Mouse (Mus musculus) forebrain, postnatal 0 days (tissue): ENCODE data around the gene Fxyd7. TPM values are rescaled to one million over a fixed set of nuclear protein-coding genes. Genes with fewer than 3 reads are reported as not detected.
A peak's percentile ranks its signal among the peaks of the same experiment; 100 is the strongest.

Experiments
- ATAC-seq: fragments of 200-750 bp; cut with Nextera tagmentation; 2 replicates; pipeline ENCODE4 v1.8.0; 2017; ENCODE audit warnings: mild to moderate bottlenecking, moderate library complexity
- DNase-seq: peaks from one replicate; pipeline ENCODE4 v3.0.0-alpha.2; 2015
- H3K27ac ChIP-seq: fragments of 300-500 bp; sonication (generic); 2 replicates; pipeline ENCODE4 v1.5.1; 2014; ENCODE audit warnings: low read depth, mild to moderate bottlenecking, antibody characterized with exemption, low read length, moderate library complexity, mixed read lengths
- H3K27me3 ChIP-seq: fragments of 300-500 bp; sonication (generic); 2 replicates; pipeline ENCODE4 v1.6.1; 2014; ENCODE audit warnings: mild to moderate bottlenecking, low read length, mixed read lengths; ENCODE audit not compliant: insufficient read depth
- H3K36me3 ChIP-seq: fragments of 300-500 bp; sonication (generic); 2 replicates; pipeline ENCODE4 v1.6.1; 2014; ENCODE audit warnings: mild to moderate bottlenecking, moderate library complexity; ENCODE audit not compliant: insufficient read depth
- H3K4me1 ChIP-seq: fragments of 300-500 bp; sonication (generic); 2 replicates; pipeline ENCODE4 v1.6.1; 2014; ENCODE audit warnings: antibody characterized with exemption; ENCODE audit not compliant: insufficient read depth
- H3K4me2 ChIP-seq: fragments of 300-500 bp; sonication (generic); 2 replicates; pipeline ENCODE4 v1.6.1; 2014; ENCODE audit warnings: low read depth, mild to moderate bottlenecking, moderate library complexity
- H3K4me3 ChIP-seq: fragments of 300-500 bp; sonication (generic); 2 replicates; pipeline ENCODE4 v1.5.1; 2014; ENCODE audit warnings: low read depth, low read length, mixed read lengths
- H3K9ac ChIP-seq: fragments of 300-500 bp; sonication (generic); 2 replicates; pipeline ENCODE4 v1.6.1; 2014; ENCODE audit warnings: mild to moderate bottlenecking
- H3K9me3 ChIP-seq: fragments of 300-500 bp; sonication (generic); 2 replicates; pipeline ENCODE4 v1.6.1; 2016; ENCODE audit warnings: low read length
- CTCF ChIP-seq: sonication (generic); IDR thresholded peaks from 2 replicates; pipeline ENCODE4 v1.5.1; 2016; ENCODE audit warnings: antibody characterized with exemption, control low read depth, low read depth
- WGBS: fragments of 180-500 bp; shearing (Covaris S2); extraction: QIAGEN DNeasy Blood & Tissue Kit; methylation state at CpG from one replicate; pipeline ENCODE4 v1.1.7; 2014; 5-methylcytosine and 5-hydroxymethylcytosine counted together
- polyA plus RNA-seq: library from polyadenylated mRNA; unstranded; fragments of >200 nt; fragmentation: Nextera tagmentation; extraction: Ambion mirVana; gene quantifications from 2 replicates; pipeline ENCODE4 v1.2.1, GENCODE M21; 2015
- total RNA-seq: library from RNA; depleted of rRNA; stranded (reverse); fragments of >200 nt; gene quantifications from 2 replicates; pipeline ENCODE4 v1.2.3, GENCODE M21; 2014

The Fxyd7 gene
- total and polyA plus RNA-seq, 2 experiments from 2014 or later, result 92.0 to 231 TPM

- DNase-seq (no peak), ATAC-seq (no peak)
- Histone ChIP-seq H3K27ac (no peak overlapping the region), H3K36me3 (no peaks in the 10 kb centered on the region), H3K27me3 (peaks cover 13% of the 10 kb centered on the region; the same call in 1 of the 2 replicates), H3K4me3 (peak overlapping the region; percentile 9; the same call in 1 of the 2 replicates), H3K4me2 (peak overlapping the region; percentile 38), H3K4me1 (no peaks in the 10 kb centered on the region), H3K9me3 (no peaks in the 10 kb centered on the region), H3K9ac (peak overlapping the region; percentile 6; the same call in 1 of the 2 replicates)
- WGBS, result 5% methylated on average over 28 of the region's 28 CpGs
- TF ChIP-seq CTCF, result no peak
These were observed 9.5 kb downstream of the Fxyd7 start for GRCm38 (mm10) chr7:31041662-31042315.

- WGBS, result 41% methylated on average over 8 of the region's 8 CpGs
These were observed 10.3 kb downstream of the Fxyd7 start for GRCm38 (mm10) chr7:31041023-31041407.

GRCm38 (mm10) chr7:31040281-31041022 is 10.8 kb downstream of the Fxyd7 start:
- H3K27ac ChIP-seq, result no peak overlapping the region
- H3K9me3 ChIP-seq, result no peaks in the 10 kb centered on the region
- peaks cover 13% of the 10 kb centered on the region; the same call in 1 of the 2 replicates for H3K27me3 ChIP-seq
- no peaks in the 10 kb centered on the region for H3K4me1 ChIP-seq
- no peak for ATAC-seq
- H3K4me2 ChIP-seq, result no peak overlapping the region
- no peak for DNase-seq
- H3K36me3 ChIP-seq, result no peaks in the 10 kb centered on the region
- H3K9ac ChIP-seq, result no peak overlapping the region
- WGBS, result 85% methylated on average over 12 of the region's 12 CpGs
- H3K4me3 ChIP-seq, result no peak overlapping the region
- TF ChIP-seq CTCF, result no peak

More at GRCm38 (mm10) chr7:31041023-31041407, 10.3 kb downstream of the Fxyd7 start:
- no peak overlapping the region for H3K27ac ChIP-seq
- no peak overlapping the region for H3K4me3 ChIP-seq
- DNase-seq, result no peak
- no peak for TF ChIP-seq CTCF
- peaks cover 13% of the 10 kb centered on the region; the same call in 1 of the 2 replicates for H3K27me3 ChIP-seq
- H3K9me3 ChIP-seq, result no peaks in the 10 kb centered on the region
- H3K36me3 ChIP-seq, result no peaks in the 10 kb centered on the region
- no peak for ATAC-seq
- H3K9ac ChIP-seq, result no peak overlapping the region
- no peaks in the 10 kb centered on the region for H3K4me1 ChIP-seq
- H3K4me2 ChIP-seq, result no peak overlapping the region

- Histone ChIP-seq H3K27me3 (peaks cover 13% of the 10 kb centered on the region; the same call in 1 of the 2 replicates), H3K9me3 (no peaks in the 10 kb centered on the region), H3K4me1 (no peaks in the 10 kb centered on the region), H3K27ac (no peak overlapping the region), H3K4me2 (no peak overlapping the region), H3K4me3 (no peak overlapping the region), H3K9ac (no peak overlapping the region), H3K36me3 (no peaks in the 10 kb centered on the region)
- WGBS, result 80% methylated on average over 4 of the region's 4 CpGs
- TF ChIP-seq CTCF, result no peak
- ATAC-seq (0 out of 2 replicates have a peak, but pooled peaks have one; percentile 25), DNase-seq (no peak)
These were observed 12.3 kb downstream of the Fxyd7 start for GRCm38 (mm10) chr7:31039011-31039410.

- H3K27ac ChIP-seq, result no peak overlapping the region
- H3K9me3 ChIP-seq, result no peaks in the 10 kb centered on the region
- no peak for DNase-seq
- no peak for TF ChIP-seq CTCF
- H3K4me3 ChIP-seq, result no peak overlapping the region
- no peak for ATAC-seq
- no peak overlapping the region for H3K4me2 ChIP-seq
- H3K9ac ChIP-seq, result no peak overlapping the region
- 70% methylated on average over 2 of the region's 2 CpGs for WGBS
- H3K4me1 ChIP-seq, result no peaks in the 10 kb centered on the region
- H3K27me3 ChIP-seq, result peaks cover 7% of the 10 kb centered on the region; the same call in 1 of the 2 replicates
- H3K36me3 ChIP-seq, result no peaks in the 10 kb centered on the region
These were observed 13.6 kb downstream of the Fxyd7 start for GRCm38 (mm10) chr7:31037675-31038074.

GRCm38 (mm10) chr7:31036917-31037316 is 14.3 kb downstream of the Fxyd7 start:
- H3K9me3 ChIP-seq, result no peaks in the 10 kb centered on the region
- H3K36me3 ChIP-seq, result no peaks in the 10 kb centered on the region
- peaks cover 4% of the 10 kb centered on the region; the same call in 1 of the 2 replicates for H3K27me3 ChIP-seq
- ATAC-seq (no peak), DNase-seq (no peak)
- H3K27ac ChIP-seq, result no peak overlapping the region
- H3K9ac ChIP-seq, result no peak overlapping the region
- TF ChIP-seq CTCF, result no peak
- no peaks in the 10 kb centered on the region for H3K4me1 ChIP-seq
- no peak overlapping the region for H3K4me3 ChIP-seq
- no peak overlapping the region for H3K4me2 ChIP-seq
- 92% methylated on average over 7 of the region's 7 CpGs for WGBS

GRCm38 (mm10) chr7:31035291-31035690 is 16.0 kb downstream of the Fxyd7 start:
- WGBS, result 81% methylated on average over 11 of the region's 11 CpGs

More at GRCm38 (mm10) chr7:31035291-31035690, 16.0 kb downstream of the Fxyd7 start:
- H3K9me3 ChIP-seq, result no peaks in the 10 kb centered on the region
- H3K27me3 ChIP-seq, result no peaks in the 10 kb centered on the region
- H3K9ac ChIP-seq, result no peak overlapping the region
- DNase-seq (no peak), ATAC-seq (no peak)
- no peaks in the 10 kb centered on the region for H3K4me1 ChIP-seq
- H3K4me2 ChIP-seq, result no peak overlapping the region
- H3K36me3 ChIP-seq, result no peaks in the 10 kb centered on the region
- H3K4me3 ChIP-seq, result no peak overlapping the region
- H3K27ac ChIP-seq, result no peak overlapping the region
- no peak for TF ChIP-seq CTCF
